Comparison of ENCODE assay signal across 30 mouse cellular contexts in genomic region chr9:44713574-44713973, GRCm38 (mm10). TPM values are rescaled to one million over a fixed set of nuclear protein-coding genes. Genes with fewer than 3 reads are reported as not detected.
DNase-seq lines count a peak whose midpoint lies in the region; ATAC-seq and TF ChIP-seq lines count a peak whose summit lies in the region.
"Had no signal": no experiment of that assay in that cellular context is flagged by ENCODE, and none has a peak within 500 bp of the region (broad histone marks: within the 10 kb centered on the region; RNA-seq: fewer than 3 reads in every experiment).

No protein-coding gene starts in this region.

- peaks cover 5% of the 10 kb centered on the region; the same call in 1 of the 2 replicates for H3K4me1 ChIP-seq in midbrain, postnatal 0 days (ENCODE audit: insufficient read depth, low read length)
- H3K4me1 ChIP-seq in midbrain, embryonic 11.5 days (ENCODE audit: control insufficient read depth, insufficient read depth, low read length) = peaks cover 7% of the 10 kb centered on the region
- H3K4me1 ChIP-seq in forebrain, embryonic 11.5 days (replicated peaks; ENCODE audit: control insufficient read depth, insufficient read depth, low read length) = peaks cover 8% of the 10 kb centered on the region

- H3K9me3 ChIP-seq in midbrain, postnatal 0 days (ENCODE audit: low read length) = no peaks in the 10 kb centered on the region
- H3K9me3 ChIP-seq in midbrain, embryonic 11.5 days (ENCODE audit: control insufficient read depth, low read length) = no peaks in the 10 kb centered on the region
- no peaks in the 10 kb centered on the region for H3K9me3 ChIP-seq in forebrain, embryonic 11.5 days (ENCODE audit: control insufficient read depth, low read length)
- H3K9me3 ChIP-seq: embryonic facial prominence, embryonic 13.5 days; embryonic facial prominence, embryonic 15.5 days; forebrain, embryonic 10.5 days; forebrain, embryonic 13.5 days; forebrain, embryonic 15.5 days; G1E had no signal

- no peak overlapping the region for H3K27ac ChIP-seq in midbrain, postnatal 0 days (ENCODE audit: low read depth, low read length)
- no peak overlapping the region for H3K27ac ChIP-seq in midbrain, embryonic 11.5 days (ENCODE audit: low read depth, low read length)
- H3K27ac ChIP-seq in forebrain, embryonic 11.5 days (ENCODE audit: low read depth, low read length) = no peak overlapping the region
- H3K27ac ChIP-seq: embryonic facial prominence, embryonic 13.5 days; embryonic facial prominence, embryonic 15.5 days; forebrain, embryonic 10.5 days; forebrain, embryonic 13.5 days; forebrain, embryonic 15.5 days had no signal

- H3K79me2 ChIP-seq in myocyte (ENCODE audit: control insufficient read depth, insufficient read depth) = peaks cover 7% of the 10 kb centered on the region

- no peak for TF ChIP-seq CTCF in midbrain, postnatal 0 days (IDR thresholded peaks at IDR 0.05)

- no peaks in the 10 kb centered on the region for H3K27me3 ChIP-seq in midbrain, postnatal 0 days (ENCODE audit: insufficient read depth, low read length)
- no peaks in the 10 kb centered on the region for H3K27me3 ChIP-seq in midbrain, embryonic 11.5 days (ENCODE audit: control insufficient read depth, insufficient read depth, low read length)
- no peaks in the 10 kb centered on the region for H3K27me3 ChIP-seq in myocyte (ENCODE audit: control insufficient read depth, insufficient read depth, insufficient read length)
- H3K27me3 ChIP-seq in forebrain, embryonic 11.5 days (ENCODE audit: control insufficient read depth, insufficient read depth, low read length) = no peaks in the 10 kb centered on the region
- H3K27me3 ChIP-seq: CH12.LX; embryonic facial prominence, embryonic 13.5 days; embryonic facial prominence, embryonic 15.5 days; forebrain, embryonic 13.5 days; forebrain, embryonic 15.5 days had no signal

- 74% methylated on average over 2 of the region's 2 CpGs for WGBS in midbrain, postnatal 0 days
- 58% methylated on average over 2 of the region's 2 CpGs for WGBS in midbrain, embryonic 11.5 days
- 64% methylated on average over 2 of the region's 2 CpGs for WGBS in forebrain, embryonic 11.5 days

- H3K4me2 ChIP-seq in midbrain, postnatal 0 days (ENCODE audit: low read depth, low read length, poor library complexity, severe bottlenecking) = no peak overlapping the region
- H3K4me2 ChIP-seq in midbrain, embryonic 11.5 days = no peak overlapping the region
- H3K4me2 ChIP-seq in myocyte (ENCODE audit: low read depth) = peak overlapping the region; percentile 24
- H3K4me2 ChIP-seq in forebrain, embryonic 11.5 days (ENCODE audit: low read depth, low read length, severe bottlenecking) = no peak overlapping the region
- H3K4me2 ChIP-seq: embryonic facial prominence, embryonic 13.5 days; embryonic facial prominence, embryonic 15.5 days; forebrain, embryonic 13.5 days; forebrain, embryonic 15.5 days had no signal

- no peak overlapping the region for H3K4me3 ChIP-seq in midbrain, postnatal 0 days (ENCODE audit: low read depth, low read length)
- H3K4me3 ChIP-seq in midbrain, embryonic 11.5 days (ENCODE audit: low read depth, low read length) = no peak overlapping the region
- H3K4me3 ChIP-seq in myocyte = no peak overlapping the region
- H3K4me3 ChIP-seq in forebrain, embryonic 11.5 days (ENCODE audit: low read depth, low read length) = no peak overlapping the region
- H3K4me3 ChIP-seq: embryonic facial prominence, embryonic 13.5 days; embryonic facial prominence, embryonic 15.5 days; erythroblast, embryonic 14.5 days; forebrain, embryonic 10.5 days; forebrain, embryonic 13.5 days; forebrain, embryonic 15.5 days had no signal

- H3ac ChIP-seq in myocyte (ENCODE audit: control insufficient read depth, insufficient read length) = no peak overlapping the region

- peaks cover 65% of the 10 kb centered on the region for H3K36me3 ChIP-seq in midbrain, postnatal 0 days (ENCODE audit: insufficient read depth, low read length)
- H3K36me3 ChIP-seq in midbrain, embryonic 11.5 days (ENCODE audit: control insufficient read depth, insufficient read depth, low read length) = peaks cover 23% of the 10 kb centered on the region
- peaks cover 21% of the 10 kb centered on the region for H3K36me3 ChIP-seq in myocyte (ENCODE audit: control insufficient read depth, insufficient read depth)
- no peaks in the 10 kb centered on the region; the same call in 1 of the 2 replicates for H3K36me3 ChIP-seq in forebrain, embryonic 11.5 days (ENCODE audit: control insufficient read depth, insufficient read depth, low read length)

- peak; percentile 39 for DNase-seq in cerebellum, adult 11-12 months
- DNase-seq in cerebellum, postnatal 36 days = no peak
- no peak for DNase-seq in midbrain, postnatal 0 days (ENCODE audit: low spot score)
- no peak for DNase-seq in midbrain, embryonic 11.5 days (ENCODE audit: low spot score, missing footprints)
- DNase-seq in forebrain, embryonic 11.5 days (ENCODE audit: low spot score) = no peak
- DNase-seq: adrenal gland, adult 2 months; adrenal gland, postnatal 10 days; adrenal gland, postnatal 25 days; B cell, adult 2 months; cerebellum, adult 11 months; cerebellum, adult 2 months; cerebellum, adult 9-10 months; cerebellum, postnatal 10 days; cerebellum, postnatal 25 days; embryo, embryonic 11 days; forebrain, postnatal 0 days had no signal

- no peak for TF ChIP-seq POLR2A in myocyte (IDR thresholded peaks at IDR 0.05; ENCODE audit: insufficient read length, low read depth)

- ATAC-seq in midbrain, postnatal 0 days (ENCODE audit: low FRiP score) = no peak
- ATAC-seq in midbrain, embryonic 11.5 days (ENCODE audit: low FRiP score) = no peak
- ATAC-seq in forebrain, embryonic 11.5 days (replicated peaks; ENCODE audit: low FRiP score) = no peak
- ATAC-seq: CD4-positive, CD25-positive, alpha-beta regulatory T cell, adult 4 months; forebrain, embryonic 13.5 days; forebrain, embryonic 15.5 days; forebrain, postnatal 0 days had no signal

- H3K9ac ChIP-seq in midbrain, postnatal 0 days (replicated peaks; ENCODE audit: low read length, poor library complexity, severe bottlenecking) = 0 out of 2 replicates have a peak overlapping the region, but pooled peaks have one; percentile 29
- no peak overlapping the region for H3K9ac ChIP-seq in midbrain, embryonic 11.5 days (ENCODE audit: low read length)
- no peak overlapping the region for H3K9ac ChIP-seq in forebrain, embryonic 11.5 days (ENCODE audit: low read length)
- H3K9ac ChIP-seq: embryonic facial prominence, embryonic 13.5 days; embryonic facial prominence, embryonic 15.5 days; forebrain, embryonic 13.5 days; forebrain, embryonic 15.5 days; forebrain, postnatal 0 days had no signal

TF ChIP-seq in myocyte, 11 proteins besides CTCF, POLR2A, EP300 and RAD21:
- no peak for TF ChIP-seq CEBPB (IDR thresholded peaks at IDR 0.05; ENCODE audit: insufficient read depth, poor library complexity, severe bottlenecking)
- TF ChIP-seq TCF12 (IDR thresholded peaks at IDR 0.05; ENCODE audit: insufficient read depth, poor library complexity, severe bottlenecking) = peak; percentile 20
- TF ChIP-seq E2F4 (IDR thresholded peaks at IDR 0.05; ENCODE audit: insufficient read depth) = no peak
- TF ChIP-seq MYOD1 (IDR thresholded peaks at IDR 0.05; ENCODE audit: control insufficient read depth in 1 of 3, insufficient read length in 2 of 3, low read depth in 2 of 3) = peak in 1 of 3 experiments; percentile 76
- no peak for TF ChIP-seq USF1 (IDR thresholded peaks at IDR 0.05; ENCODE audit: low read depth)
- TF ChIP-seq TCF3 (IDR thresholded peaks at IDR 0.05; ENCODE audit: insufficient read length, low read depth) = no peak
- TF ChIP-seq SRF (IDR thresholded peaks at IDR 0.05; ENCODE audit: control insufficient read depth, insufficient read length, low read depth) = no peak
- no peak for TF ChIP-seq REST (IDR thresholded peaks at IDR 0.05; ENCODE audit: insufficient read depth, insufficient read length)
- TF ChIP-seq POLR2AphosphoS2 (IDR thresholded peaks at IDR 0.05; ENCODE audit: insufficient read length, low read depth) = no peak
- TF ChIP-seq MYOG (IDR thresholded peaks at IDR 0.05; ENCODE audit: control insufficient read depth in 1 of 3, insufficient read depth in 1 of 3, insufficient read length in 2 of 3, low read depth in 2 of 3) = peak; percentile 19 to 86 (median 60)
- no peak for TF ChIP-seq MAX (IDR thresholded peaks at IDR 0.05; ENCODE audit: low read depth)

RNA-seq across cellular contexts. Expression of gene Phldb1, which starts 21.4 kb away (rescaled TPM):
- total RNA-seq in midbrain, postnatal 0 days (2014; rRNA removed) = 140 and 154 TPM in 2 replicates
- polyA plus RNA-seq in midbrain, postnatal 0 days (2015; fragmentation: Nextera tagmentation; extraction: Ambion mirVana) = 34.8 and 41.0 TPM in 2 replicates
- polyA plus RNA-seq in midbrain, embryonic 11.5 days (2014; fragmentation: Nextera tagmentation; extraction: Ambion mirVana) = 28.8 and 32.8 TPM in 2 replicates
- polyA plus RNA-seq in myocyte (2012; fragmentation: generic; extraction: Trizol) = 62.2 TPM
- 43.5 and 46.0 TPM in 2 replicates for polyA plus RNA-seq in forebrain, embryonic 11.5 days (2014; fragmentation: Nextera tagmentation; extraction: Ambion mirVana)

RNA-seq across cellular contexts. Expression of gene Treh, which starts 40.5 kb away (rescaled TPM):
- total RNA-seq in midbrain, postnatal 0 days (2014; rRNA removed) = not detected in 2 replicates
- polyA plus RNA-seq in midbrain, postnatal 0 days (2015; fragmentation: Nextera tagmentation; extraction: Ambion mirVana) = not detected in 2 replicates
- polyA plus RNA-seq in midbrain, embryonic 11.5 days (2014; fragmentation: Nextera tagmentation; extraction: Ambion mirVana) = not detected in 2 replicates
- 0.02 TPM for polyA plus RNA-seq in myocyte (2012; fragmentation: generic; extraction: Trizol)
- not detected in 2 replicates for polyA plus RNA-seq in forebrain, embryonic 11.5 days (2014; fragmentation: Nextera tagmentation; extraction: Ambion mirVana)
- total RNA-seq: adrenal gland, adult 2 months; adrenal gland, postnatal 10 days; adrenal gland, postnatal 25 days; adrenal gland, postnatal 4 days; CH12.LX; common myeloid progenitor, adult 5-6 weeks; forebrain, postnatal 0 days; G1E had no signal
- polyA plus RNA-seq: adrenal gland, adult 2 months; brain, embryonic 14.5 days; CD4-positive, CD25-positive, alpha-beta regulatory T cell, adult 4 months; cerebellum, adult 2 months; embryonic facial prominence, embryonic 11.5 days; embryonic facial prominence, embryonic 13.5 days; embryonic facial prominence, embryonic 15.5 days; erythroblast, embryonic 14.5 days; forebrain, embryonic 10.5 days; forebrain, embryonic 13.5 days; forebrain, embryonic 15.5 days; forebrain, postnatal 0 days; G1E had no signal

RNA-seq across cellular contexts. Expression of gene Arcn1, which starts 54.1 kb away (rescaled TPM):
- total RNA-seq in midbrain, postnatal 0 days (2014; rRNA removed) = 93.7 and 108 TPM in 2 replicates
- 102 and 106 TPM in 2 replicates for polyA plus RNA-seq in midbrain, postnatal 0 days (2015; fragmentation: Nextera tagmentation; extraction: Ambion mirVana)
- polyA plus RNA-seq in midbrain, embryonic 11.5 days (2014; fragmentation: Nextera tagmentation; extraction: Ambion mirVana) = 191 and 213 TPM in 2 replicates
- 40.6 TPM for polyA plus RNA-seq in myocyte (2012; fragmentation: generic; extraction: Trizol)
- 171 and 185 TPM in 2 replicates for polyA plus RNA-seq in forebrain, embryonic 11.5 days (2014; fragmentation: Nextera tagmentation; extraction: Ambion mirVana)

RNA-seq across cellular contexts. Expression of gene Ift46, which starts 54.1 kb away (rescaled TPM):
- total RNA-seq in midbrain, postnatal 0 days (2014; rRNA removed) = 64.8 and 72.1 TPM in 2 replicates
- polyA plus RNA-seq in midbrain, postnatal 0 days (2015; fragmentation: Nextera tagmentation; extraction: Ambion mirVana) = 151 and 170 TPM in 2 replicates
- 141 and 149 TPM in 2 replicates for polyA plus RNA-seq in midbrain, embryonic 11.5 days (2014; fragmentation: Nextera tagmentation; extraction: Ambion mirVana)
- 74.9 TPM for polyA plus RNA-seq in myocyte (2012; fragmentation: generic; extraction: Trizol)
- 121 TPM in 2 replicates for polyA plus RNA-seq in forebrain, embryonic 11.5 days (2014; fragmentation: Nextera tagmentation; extraction: Ambion mirVana)
